Comparison of ENCODE assay signal across 14 mouse cellular contexts in genomic region chr9:120737956-120738355, GRCm38 (mm10).
DNase-seq lines count a peak whose midpoint lies in the region; ATAC-seq and TF ChIP-seq lines count a peak whose summit lies in the region.
"Had no signal": no experiment of that assay in that cellular context is flagged by ENCODE, and none has a peak within 500 bp of the region (broad histone marks: within the 10 kb centered on the region; RNA-seq: fewer than 3 reads in every experiment).

No protein-coding gene starts in this region.

- DNase-seq in lung, embryonic 14.5 days, result peak; percentile 14
- DNase-seq in lung, postnatal 36 days, result no peak
- DNase-seq in spleen, postnatal 14 days (ENCODE audit: low spot score in 2 of 2), result no peak
- no peak for DNase-seq in urinary bladder, postnatal 4 days (ENCODE audit: low spot score in 2 of 2)
- DNase-seq: cerebellum, adult 2 months; left cerebral cortex, postnatal 4 days; midbrain, embryonic 14.5 days; right cerebral cortex, adult 18-20 months; thymus, postnatal 25 days had no signal

- ATAC-seq in lung, embryonic 14.5 days (ENCODE audit: insufficient read depth), result no peak
- peak; percentile 87 for ATAC-seq in intestine, embryonic 15.5 days
- peak; percentile 58; the same call in 1 of the 2 replicates for ATAC-seq in stomach, embryonic 16.5 days (ENCODE audit: insufficient read depth, low FRiP score)
- ATAC-seq: hindbrain, embryonic 16.5 days had no signal

- H3K4me1 ChIP-seq in lung, embryonic 14.5 days (ENCODE audit: insufficient read depth), result peaks cover 21% of the 10 kb centered on the region
- peaks cover 26% of the 10 kb centered on the region for H3K4me1 ChIP-seq in embryonic fibroblast, embryonic 13.5 days (ENCODE audit: control insufficient read depth, insufficient read depth, low read length)
- H3K4me1 ChIP-seq in intestine, embryonic 15.5 days (replicated peaks), result peaks cover 28% of the 10 kb centered on the region
- H3K4me1 ChIP-seq in stomach, embryonic 16.5 days (ENCODE audit: control insufficient read depth, insufficient read depth, low read length), result peaks cover 39% of the 10 kb centered on the region

- no peak overlapping the region for H3K9ac ChIP-seq in lung, embryonic 14.5 days
- H3K9ac ChIP-seq in intestine, embryonic 15.5 days, result no peak overlapping the region
- no peak overlapping the region for H3K9ac ChIP-seq in stomach, embryonic 16.5 days (ENCODE audit: low read length)
- H3K9ac ChIP-seq: forebrain, embryonic 12.5 days had no signal

- no peaks in the 10 kb centered on the region for H3K27me3 ChIP-seq in lung, embryonic 14.5 days (ENCODE audit: insufficient read depth, low read length)
- H3K27me3 ChIP-seq in intestine, embryonic 15.5 days (replicated peaks), result no peaks in the 10 kb centered on the region
- no peaks in the 10 kb centered on the region for H3K27me3 ChIP-seq in stomach, embryonic 16.5 days (ENCODE audit: control insufficient read depth, insufficient read depth, low read length)

- no peaks in the 10 kb centered on the region for H3K9me3 ChIP-seq in lung, embryonic 14.5 days (ENCODE audit: low read depth, low read length)
- no peaks in the 10 kb centered on the region for H3K9me3 ChIP-seq in intestine, embryonic 15.5 days
- H3K9me3 ChIP-seq in stomach, embryonic 16.5 days (replicated peaks; ENCODE audit: control insufficient read depth, low read length), result no peaks in the 10 kb centered on the region
- H3K9me3 ChIP-seq: forebrain, embryonic 12.5 days had no signal

- no peak for TF ChIP-seq POLR2A in embryonic fibroblast, embryonic 13.5 days (IDR thresholded peaks at IDR 0.05; ENCODE audit: low read depth, low read length)

- no peak overlapping the region for H3K27ac ChIP-seq in lung, embryonic 14.5 days (ENCODE audit: low read depth)
- peak overlapping the region; percentile 80; the same call in 1 of the 2 replicates for H3K27ac ChIP-seq in embryonic fibroblast, embryonic 13.5 days (ENCODE audit: insufficient read depth, low read length)
- H3K27ac ChIP-seq in intestine, embryonic 15.5 days, result 0 out of 2 replicates have a peak overlapping the region, but pooled peaks have one; percentile 1
- H3K27ac ChIP-seq in stomach, embryonic 16.5 days (ENCODE audit: low read length), result 0 out of 2 replicates have a peak overlapping the region, but pooled peaks have one; percentile 97
- H3K27ac ChIP-seq: forebrain, embryonic 12.5 days had no signal

- 12% methylated on average over 1 of the region's 1 CpGs for WGBS in lung, embryonic 14.5 days
- 27% methylated on average over 1 of the region's 1 CpGs for WGBS in intestine, embryonic 15.5 days
- 18% methylated on average over 1 of the region's 1 CpGs for WGBS in stomach, embryonic 16.5 days

- no peak overlapping the region for H3K4me2 ChIP-seq in lung, embryonic 14.5 days
- no peak overlapping the region for H3K4me2 ChIP-seq in intestine, embryonic 15.5 days (replicated peaks)
- no peak overlapping the region for H3K4me2 ChIP-seq in stomach, embryonic 16.5 days (ENCODE audit: low read depth, low read length)
- H3K4me2 ChIP-seq: forebrain, embryonic 12.5 days had no signal

- no peak overlapping the region for H3K4me3 ChIP-seq in lung, embryonic 14.5 days (ENCODE audit: low read depth, low read length)
- no peak overlapping the region for H3K4me3 ChIP-seq in embryonic fibroblast, embryonic 13.5 days (ENCODE audit: insufficient read depth, low read length)
- no peak overlapping the region for H3K4me3 ChIP-seq in intestine, embryonic 15.5 days (replicated peaks)
- no peak overlapping the region for H3K4me3 ChIP-seq in stomach, embryonic 16.5 days (replicated peaks; ENCODE audit: low read length)
- H3K4me3 ChIP-seq: forebrain, embryonic 12.5 days had no signal

- H3K36me3 ChIP-seq in lung, embryonic 14.5 days (ENCODE audit: insufficient read depth), result no peaks in the 10 kb centered on the region
- no peaks in the 10 kb centered on the region for H3K36me3 ChIP-seq in intestine, embryonic 15.5 days
- no peaks in the 10 kb centered on the region for H3K36me3 ChIP-seq in stomach, embryonic 16.5 days (ENCODE audit: control insufficient read depth, insufficient read depth, low read length)
- H3K36me3 ChIP-seq: forebrain, embryonic 12.5 days had no signal

- TF ChIP-seq CTCF in lung, embryonic 14.5 days (IDR thresholded peaks at IDR 0.05; ENCODE audit: low read depth), result no peak
- no peak for TF ChIP-seq CTCF in embryonic fibroblast, embryonic 13.5 days (IDR thresholded peaks at IDR 0.05; ENCODE audit: borderline replicate concordance, insufficient read depth, low read length)
